Comparison of ENCODE assay signal across 24 mouse cellular contexts in the genomic region with DNA sequence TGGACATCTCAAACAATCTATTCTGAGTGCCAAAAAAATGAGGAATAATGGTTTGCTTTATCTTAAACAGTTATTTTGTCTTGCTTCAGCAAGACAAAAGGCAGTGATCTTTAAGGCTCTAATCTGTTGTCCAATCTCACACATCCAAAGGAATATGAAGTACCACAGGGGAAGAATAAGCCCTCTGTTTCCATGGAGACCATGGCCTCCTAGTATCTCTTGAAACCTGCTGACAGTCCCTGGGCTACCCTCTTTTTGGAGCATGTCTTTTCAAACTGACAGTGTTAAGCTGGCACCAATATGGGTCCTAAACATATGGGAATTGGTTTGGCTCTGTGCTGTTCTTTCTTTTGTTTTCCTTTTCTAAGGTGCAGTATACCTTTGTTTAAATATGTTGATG.
A peak's percentile ranks its signal among the peaks of the same experiment; 100 is the strongest.
DNase-seq lines count a peak whose midpoint lies in the region; ATAC-seq lines count a peak whose summit lies in the region.
"Had no signal": no experiment of that assay in that cellular context is flagged by ENCODE, and none has a peak within 500 bp of the region (broad histone marks: within the 10 kb centered on the region; RNA-seq: fewer than 3 reads in every experiment).

No protein-coding gene starts in this region.

- H3K4me1 ChIP-seq in forebrain, embryonic 14.5 days (ENCODE audit: control insufficient read depth, insufficient read depth, low read length) = no peaks in the 10 kb centered on the region
- no peaks in the 10 kb centered on the region for H3K4me1 ChIP-seq in forebrain, embryonic 13.5 days
- 0 out of 2 replicates have a peak, but pooled peaks cover 2% of the 10 kb centered on the region for H3K4me1 ChIP-seq in midbrain, embryonic 13.5 days (replicated peaks)
- H3K4me1 ChIP-seq in midbrain, embryonic 10.5 days = no peaks in the 10 kb centered on the region; the same call in 1 of the 2 replicates
- no peaks in the 10 kb centered on the region for H3K4me1 ChIP-seq in midbrain, embryonic 15.5 days
- H3K4me1 ChIP-seq in midbrain, embryonic 11.5 days (ENCODE audit: control insufficient read depth, insufficient read depth, low read length) = no peaks in the 10 kb centered on the region
- H3K4me1 ChIP-seq in midbrain, embryonic 16.5 days (ENCODE audit: control insufficient read depth, insufficient read depth, low read length) = no peaks in the 10 kb centered on the region
- H3K4me1 ChIP-seq: embryonic facial prominence, embryonic 10.5 days; embryonic facial prominence, embryonic 12.5 days had no signal

- peak; percentile 16 for DNase-seq in forebrain, embryonic 14.5 days (ENCODE audit: low spot score)
- DNase-seq in midbrain, embryonic 10.5 days (ENCODE audit: low spot score) = no peak
- no peak for DNase-seq in midbrain, embryonic 11.5 days (ENCODE audit: low spot score, missing footprints)
- no peak for DNase-seq in layer of hippocampus, adult 9-10 months (ENCODE audit: low spot score)
- DNase-seq: adrenal gland, adult 2 months; adrenal gland, postnatal 10 days; adrenal gland, postnatal 25 days; B cell, adult 2 months; cerebellum, adult 11-12 months; cerebellum, adult 2 months; cerebellum, adult 9-10 months; cerebellum, postnatal 10 days; cerebellum, postnatal 25 days had no signal

- no peak overlapping the region for H3K4me2 ChIP-seq in forebrain, embryonic 14.5 days (ENCODE audit: low read length)
- H3K4me2 ChIP-seq in forebrain, embryonic 13.5 days = no peak overlapping the region
- H3K4me2 ChIP-seq in midbrain, embryonic 13.5 days (replicated peaks) = no peak overlapping the region
- no peak overlapping the region for H3K4me2 ChIP-seq in midbrain, embryonic 15.5 days
- H3K4me2 ChIP-seq in midbrain, embryonic 11.5 days = no peak overlapping the region
- no peak overlapping the region for H3K4me2 ChIP-seq in midbrain, embryonic 16.5 days (ENCODE audit: low read length)
- H3K4me2 ChIP-seq: embryonic facial prominence, embryonic 12.5 days had no signal

- H3K9ac ChIP-seq in forebrain, embryonic 14.5 days (ENCODE audit: low read length) = no peak overlapping the region
- H3K9ac ChIP-seq in forebrain, embryonic 13.5 days = no peak overlapping the region
- H3K9ac ChIP-seq in midbrain, embryonic 13.5 days (replicated peaks) = no peak overlapping the region
- H3K9ac ChIP-seq in midbrain, embryonic 15.5 days = no peak overlapping the region
- no peak overlapping the region for H3K9ac ChIP-seq in midbrain, embryonic 11.5 days (ENCODE audit: low read length)
- H3K9ac ChIP-seq in midbrain, embryonic 16.5 days (ENCODE audit: low read depth, low read length) = no peak overlapping the region
- H3K9ac ChIP-seq: embryonic facial prominence, embryonic 12.5 days had no signal

- H3K36me3 ChIP-seq in forebrain, embryonic 14.5 days (ENCODE audit: control insufficient read depth, insufficient read depth, low read length) = no peaks in the 10 kb centered on the region
- H3K36me3 ChIP-seq in forebrain, embryonic 13.5 days (ENCODE audit: poor library complexity, severe bottlenecking) = no peaks in the 10 kb centered on the region
- no peaks in the 10 kb centered on the region for H3K36me3 ChIP-seq in midbrain, embryonic 13.5 days
- H3K36me3 ChIP-seq in midbrain, embryonic 10.5 days = no peaks in the 10 kb centered on the region
- H3K36me3 ChIP-seq in midbrain, embryonic 15.5 days (replicated peaks) = no peaks in the 10 kb centered on the region
- no peaks in the 10 kb centered on the region for H3K36me3 ChIP-seq in midbrain, embryonic 11.5 days (ENCODE audit: control insufficient read depth, insufficient read depth, low read length)
- H3K36me3 ChIP-seq in midbrain, embryonic 16.5 days (ENCODE audit: control insufficient read depth, insufficient read depth, low read length) = no peaks in the 10 kb centered on the region
- H3K36me3 ChIP-seq: embryonic facial prominence, embryonic 10.5 days; embryonic facial prominence, embryonic 12.5 days; G1E had no signal

- no peaks in the 10 kb centered on the region for H3K27me3 ChIP-seq in forebrain, embryonic 14.5 days (replicated peaks; ENCODE audit: control insufficient read depth, insufficient read depth, low read length)
- H3K27me3 ChIP-seq in forebrain, embryonic 13.5 days = no peaks in the 10 kb centered on the region
- no peaks in the 10 kb centered on the region for H3K27me3 ChIP-seq in midbrain, embryonic 13.5 days
- no peaks in the 10 kb centered on the region for H3K27me3 ChIP-seq in midbrain, embryonic 10.5 days (ENCODE audit: low read depth, poor library complexity, severe bottlenecking)
- no peaks in the 10 kb centered on the region for H3K27me3 ChIP-seq in midbrain, embryonic 15.5 days (replicated peaks)
- no peaks in the 10 kb centered on the region for H3K27me3 ChIP-seq in midbrain, embryonic 11.5 days (ENCODE audit: control insufficient read depth, insufficient read depth, low read length)
- no peaks in the 10 kb centered on the region for H3K27me3 ChIP-seq in midbrain, embryonic 16.5 days (ENCODE audit: control insufficient read depth, insufficient read depth, low read depth, low read length)
- H3K27me3 ChIP-seq: CH12.LX; embryonic facial prominence, embryonic 12.5 days; Patski had no signal

- no peaks in the 10 kb centered on the region for H3K9me3 ChIP-seq in forebrain, embryonic 14.5 days (replicated peaks; ENCODE audit: control insufficient read depth, low read length)
- no peaks in the 10 kb centered on the region for H3K9me3 ChIP-seq in forebrain, embryonic 13.5 days (replicated peaks)
- no peaks in the 10 kb centered on the region for H3K9me3 ChIP-seq in midbrain, embryonic 13.5 days
- no peaks in the 10 kb centered on the region for H3K9me3 ChIP-seq in midbrain, embryonic 10.5 days (replicated peaks)
- no peaks in the 10 kb centered on the region for H3K9me3 ChIP-seq in midbrain, embryonic 15.5 days
- H3K9me3 ChIP-seq in midbrain, embryonic 11.5 days (ENCODE audit: control insufficient read depth, low read length) = no peaks in the 10 kb centered on the region
- no peaks in the 10 kb centered on the region for H3K9me3 ChIP-seq in midbrain, embryonic 16.5 days (replicated peaks; ENCODE audit: control insufficient read depth, low read length, poor library complexity, severe bottlenecking)
- H3K9me3 ChIP-seq: embryonic facial prominence, embryonic 10.5 days; embryonic facial prominence, embryonic 12.5 days; G1E had no signal

- ATAC-seq in forebrain, embryonic 14.5 days = no peak
- ATAC-seq in forebrain, embryonic 13.5 days = no peak
- ATAC-seq in midbrain, embryonic 13.5 days = peak; percentile 55; the same call in 1 of the 2 replicates
- ATAC-seq in midbrain, embryonic 15.5 days (replicated peaks) = 0 out of 2 replicates have a peak, but pooled peaks have one; percentile 45
- no peak for ATAC-seq in midbrain, embryonic 11.5 days (ENCODE audit: low FRiP score)
- ATAC-seq in midbrain, embryonic 16.5 days = peak; percentile 58; the same call in 1 of the 2 replicates
- ATAC-seq: CD4-positive, CD25-positive, alpha-beta regulatory T cell, adult 4 months; forebrain, embryonic 16.5 days; Patski had no signal

- no peak overlapping the region for H3K4me3 ChIP-seq in forebrain, embryonic 14.5 days (ENCODE audit: low read depth, low read length)
- no peak overlapping the region for H3K4me3 ChIP-seq in forebrain, embryonic 13.5 days
- H3K4me3 ChIP-seq in midbrain, embryonic 13.5 days (replicated peaks) = no peak overlapping the region
- no peak overlapping the region for H3K4me3 ChIP-seq in midbrain, embryonic 10.5 days
- H3K4me3 ChIP-seq in midbrain, embryonic 15.5 days = no peak overlapping the region
- H3K4me3 ChIP-seq in midbrain, embryonic 11.5 days (ENCODE audit: low read depth, low read length) = no peak overlapping the region
- no peak overlapping the region for H3K4me3 ChIP-seq in midbrain, embryonic 16.5 days (ENCODE audit: low read depth, low read length)
- H3K4me3 ChIP-seq: embryonic facial prominence, embryonic 10.5 days; embryonic facial prominence, embryonic 12.5 days had no signal

- H3K27ac ChIP-seq in forebrain, embryonic 14.5 days (ENCODE audit: low read depth, low read length) = no peak overlapping the region
- no peak overlapping the region for H3K27ac ChIP-seq in forebrain, embryonic 13.5 days
- no peak overlapping the region for H3K27ac ChIP-seq in midbrain, embryonic 13.5 days
- H3K27ac ChIP-seq in midbrain, embryonic 10.5 days (replicated peaks) = no peak overlapping the region
- H3K27ac ChIP-seq in midbrain, embryonic 15.5 days = no peak overlapping the region
- no peak overlapping the region for H3K27ac ChIP-seq in midbrain, embryonic 11.5 days (ENCODE audit: low read depth, low read length)
- no peak overlapping the region for H3K27ac ChIP-seq in midbrain, embryonic 16.5 days (ENCODE audit: low read length)
- H3K27ac ChIP-seq: embryonic facial prominence, embryonic 10.5 days; embryonic facial prominence, embryonic 12.5 days had no signal

Comparison
In these comparisons a context has a peak if more than half of its experiments do, and no peak if none do; other contexts are left out.
1. ATAC-seq: peak in midbrain, embryonic 13.5 days (single experiment), midbrain, embryonic 15.5 days (single experiment) and midbrain, embryonic 16.5 days (single experiment); none in forebrain, embryonic 14.5 days (single experiment), forebrain, embryonic 13.5 days (single experiment) and midbrain, embryonic 11.5 days (single experiment).